Mouse (Mus musculus) layer of hippocampus, postnatal 14 days (tissue): ENCODE measurements around the gene Ifrd2. TPM values are rescaled to one million over a fixed set of nuclear protein-coding genes. Genes with fewer than 3 reads are reported as not detected.
A peak's percentile ranks its signal among the peaks of the same experiment; 100 is the strongest.

Source experiments
- DNase-seq, 2 experiments: peaks; one replicate each; pipeline ENCODE4 v3.0.0; 2021 to 2022; ENCODE audit warnings: low spot score in 2 of 2, mixed read lengths in 1 of 2
- total RNA-seq, 2 experiments: library from RNA; stranded (reverse); gene quantifications; 2 replicates each; pipeline ENCODE4 v1.2.3; 2021

Ifrd2 gene
- total RNA-seq, 2 experiments from 2014 or later, result 12.1 to 13.0 TPM

GRCm38 (mm10) chr9:107596619-107597569, 9.5 kb downstream of the Ifrd2 start:
- DNase-seq, result no peak

DNA sequence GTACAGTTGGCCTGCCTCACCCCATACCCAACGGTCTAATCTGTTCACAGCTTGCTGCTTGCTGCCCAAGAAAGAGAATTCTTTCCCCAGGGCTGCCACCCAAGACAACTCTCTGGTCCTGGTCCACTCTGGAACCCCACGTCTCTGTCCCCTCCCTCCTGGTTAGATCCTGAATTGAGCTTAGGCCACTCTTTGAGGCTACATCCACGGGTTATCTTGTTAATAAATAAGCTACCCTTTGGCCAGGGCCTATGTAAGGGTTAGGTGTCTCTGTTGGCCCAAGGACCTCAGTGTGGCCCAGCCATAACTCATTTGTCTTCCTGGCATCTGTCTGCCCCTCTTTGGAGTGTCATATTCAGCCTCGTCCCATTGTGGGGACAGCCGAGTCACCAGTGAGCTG, 10.9 kb downstream of the Ifrd2 start:
- DNase-seq, result no peak

DNA sequence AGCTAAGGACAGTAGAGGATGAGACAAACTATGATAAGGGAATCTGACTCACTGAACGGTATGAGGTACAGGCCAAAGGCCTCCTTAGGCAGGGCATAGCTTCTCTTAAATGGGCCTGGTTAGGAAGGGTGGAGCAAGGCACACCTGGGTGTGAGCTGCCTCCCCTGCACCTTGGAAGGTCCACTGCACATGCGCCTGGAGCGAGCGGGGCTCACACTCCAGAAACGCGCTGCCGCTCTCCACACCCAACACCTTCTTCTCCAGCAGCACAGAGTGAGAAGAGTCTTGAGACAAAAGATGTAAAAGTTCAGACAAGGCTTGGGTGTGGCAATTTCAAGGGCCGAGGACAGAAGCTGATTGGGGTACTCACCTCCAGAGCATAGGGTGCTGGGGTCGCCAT, 12.0 kb downstream of the Ifrd2 start:
- DNase-seq, result no peak

- DNase-seq, result no peak
Measured at GRCm38 (mm10) chr9:107599842-107600241, 12.4 kb downstream of the Ifrd2 start.

GRCm38 (mm10) chr9:107600745-107601144, 13.3 kb downstream of the Ifrd2 start:
- no peak for DNase-seq

DNA sequence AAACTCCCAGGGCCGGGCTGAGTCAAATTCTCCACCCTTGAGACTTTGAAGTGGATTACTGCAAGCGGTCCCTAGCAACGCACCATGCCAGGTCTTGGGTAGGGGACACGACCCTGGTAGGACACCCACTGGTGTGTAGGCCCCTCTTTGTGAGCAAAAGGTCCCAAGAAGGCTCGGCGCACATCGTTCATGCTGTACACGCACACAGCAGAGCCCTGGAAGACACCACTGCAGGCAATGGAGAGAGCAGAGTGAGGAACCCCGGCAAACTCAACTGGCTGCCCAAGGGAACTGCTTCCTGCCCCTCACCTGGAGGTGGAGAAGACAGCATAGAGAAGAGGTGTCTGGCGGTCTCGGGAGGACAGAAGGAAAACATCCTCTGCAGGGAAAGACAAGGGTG, 13.8 kb downstream of the Ifrd2 start:
- no peak for DNase-seq

- DNase-seq, result peak; percentile 93 to 94
Measured at GRCm38 (mm10) chr9:107602068-107602648, 14.7 kb downstream of the Ifrd2 start.

DNA sequence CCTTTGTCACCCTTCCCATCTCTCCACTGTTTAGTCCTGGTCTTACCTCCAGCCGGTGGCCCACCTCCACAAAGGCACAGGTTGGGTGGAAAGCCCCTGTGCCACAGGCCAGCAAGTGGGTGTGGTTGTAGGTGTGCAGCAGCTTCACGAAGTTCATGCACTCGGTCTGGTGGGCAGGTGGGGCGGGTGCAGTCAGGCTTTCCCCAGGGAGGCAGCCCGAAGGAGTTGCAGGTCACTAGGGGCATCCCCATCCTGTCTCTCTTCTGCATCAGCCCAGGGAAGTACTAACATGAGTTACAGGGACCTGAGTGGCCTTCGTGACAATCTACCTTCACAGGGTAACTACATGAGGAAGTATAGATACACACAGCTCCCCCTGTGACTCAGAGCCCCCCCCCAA, 15.8 kb downstream of the Ifrd2 start:
- DNase-seq, result no peak

DNA sequence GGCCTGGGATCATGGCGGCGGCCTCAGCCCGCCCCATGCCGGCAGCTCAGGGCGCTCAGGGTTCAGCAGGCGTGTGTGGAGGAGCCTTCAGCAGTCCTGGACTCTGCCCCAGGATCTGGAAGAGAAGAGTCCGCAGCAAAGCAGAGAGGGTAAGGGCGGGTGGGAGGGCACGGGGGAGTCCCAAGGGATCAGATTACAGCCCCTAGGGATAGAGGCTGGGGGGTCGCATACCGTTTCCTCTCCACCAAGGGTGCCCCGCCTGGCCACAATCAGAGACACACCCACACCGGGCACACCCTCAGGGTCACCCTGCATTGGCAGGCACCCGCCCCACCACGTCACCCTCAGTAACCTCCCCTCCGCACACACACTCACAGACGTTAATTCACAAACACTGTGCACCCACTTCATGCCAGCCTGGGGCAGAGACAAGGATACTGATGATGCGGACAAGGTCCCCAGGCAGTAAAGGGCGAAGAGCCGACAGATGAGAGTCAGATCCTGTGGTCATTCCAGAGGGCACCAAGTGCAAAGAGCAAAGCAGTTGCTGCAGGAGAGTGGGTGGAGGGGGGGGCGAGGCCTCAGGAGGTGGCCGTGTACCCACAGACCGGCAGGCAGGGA, 17.7 kb downstream of the Ifrd2 start:
- no peak for DNase-seq

- no peak for DNase-seq
Measured at GRCm38 (mm10) chr9:107606591-107606990, 19.1 kb downstream of the Ifrd2 start.

DNA sequence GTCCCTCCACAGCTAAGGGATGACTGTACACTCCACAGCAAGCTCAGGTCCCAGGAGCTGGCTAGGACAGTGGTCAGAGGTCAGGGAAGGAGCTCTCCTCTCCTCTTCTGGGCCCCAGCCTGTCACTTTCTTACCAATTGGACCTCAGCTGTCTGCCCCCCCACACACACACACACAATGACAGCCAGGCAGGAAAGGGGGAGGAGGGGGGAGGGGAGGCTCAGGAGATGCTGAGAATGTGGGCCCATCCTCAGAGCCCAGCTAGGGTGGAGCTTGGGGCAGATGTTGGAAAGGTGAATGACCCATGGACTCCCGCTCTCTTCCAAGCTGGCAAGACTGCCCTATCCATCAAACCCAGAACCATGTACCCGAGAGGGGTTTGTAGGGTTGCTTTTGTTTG, 19.6 kb downstream of the Ifrd2 start:
- no peak for DNase-seq

- no peak for DNase-seq
Measured at GRCm38 (mm10) chr9:107607653-107608245, 20.3 kb downstream of the Ifrd2 start.

GRCm38 (mm10) chr9:107608741-107609432, 21.4 kb downstream of the Ifrd2 start, which contains the start of gene Sema3b:
Gene Sema3b, minus strand, starts transcription at chr9:107609229.
- DNase-seq, result no peak

DNA sequence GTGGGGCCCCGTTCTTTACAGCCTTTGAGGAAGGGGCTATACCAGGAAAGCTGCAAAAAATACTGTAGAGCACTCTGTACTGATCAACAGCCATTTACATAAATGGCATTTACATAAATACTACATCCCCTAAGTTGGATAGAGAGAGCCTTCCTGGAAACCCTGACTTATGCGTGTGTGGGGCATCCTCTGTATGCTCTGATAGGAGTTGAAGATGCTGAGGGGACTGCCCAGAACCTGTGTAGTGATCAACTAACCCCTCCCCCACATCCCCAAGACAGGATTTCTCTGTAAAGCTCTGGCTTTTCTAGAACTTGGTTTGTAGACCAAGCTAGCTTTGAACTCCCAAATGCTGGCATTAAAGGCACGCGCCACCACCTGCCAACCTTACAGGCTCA, 22.0 kb downstream of the Ifrd2 start:
- no peak for DNase-seq

- no peak for DNase-seq
Measured at GRCm38 (mm10) chr9:107611456-107612190, 24.2 kb downstream of the Ifrd2 start.

GRCm38 (mm10) chr9:107612191-107612944, 24.9 kb downstream of the Ifrd2 start:
- DNase-seq, result peak; percentile 98 to 99

- no peak for DNase-seq
Measured at GRCm38 (mm10) chr9:107612945-107613569, 25.6 kb downstream of the Ifrd2 start.

GRCm38 (mm10) chr9:107615035-107615434, 27.6 kb downstream of the Ifrd2 start:
- DNase-seq, result no peak

DNA sequence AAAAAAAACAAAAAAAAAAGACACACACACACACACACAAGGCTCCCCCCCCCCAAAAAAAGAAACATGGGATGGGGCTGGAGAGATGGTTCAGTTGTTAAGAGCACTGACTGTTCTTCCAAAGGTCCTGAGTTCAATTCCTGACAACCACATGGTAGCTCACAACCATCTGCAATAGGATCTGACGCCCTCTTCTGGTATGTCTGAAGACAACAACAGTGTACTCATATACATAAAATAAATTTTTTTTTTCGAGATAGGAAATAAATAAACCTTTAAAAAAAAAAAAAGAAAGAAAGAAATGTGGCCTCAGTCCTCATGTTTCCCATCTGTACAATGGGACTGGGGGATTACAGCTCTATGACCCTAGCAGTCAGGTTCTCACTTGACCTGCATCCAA, 30.0 kb downstream of the Ifrd2 start:
- no peak for DNase-seq
